Mouse (Mus musculus): ENCODE measurements at regions not wholly inside any gene's neighbourhood (a gene's known extent, or its start where the extent isn't known, plus 50 kb on each side); places are given as distances from the start of the nearest gene placed in this dataset.

DNA sequence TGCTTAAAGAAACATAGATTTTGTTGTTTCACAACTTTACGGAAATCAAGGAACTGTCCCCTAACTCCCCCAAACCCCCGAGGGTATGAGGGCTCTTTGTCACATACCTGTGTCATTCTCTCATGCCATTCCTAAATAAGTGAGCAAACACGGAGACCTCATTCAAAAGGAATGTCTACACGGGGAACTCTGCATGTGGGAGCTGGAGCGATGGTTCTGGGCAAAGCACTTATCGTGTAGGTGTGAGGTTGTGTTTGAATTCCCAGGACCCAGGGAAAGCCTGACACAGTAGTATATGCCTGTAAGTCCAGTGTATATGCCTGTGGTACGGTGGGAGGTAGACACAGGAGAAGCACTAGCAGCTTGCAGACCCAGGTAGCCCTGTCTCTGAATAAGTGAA lies 107.6 kb upstream of the Igfbp7 start:
- Histone ChIP-seq H3K27ac (ENCODE audit: low read length) (no peak overlapping the region), H3K9ac (replicated peaks; ENCODE audit: low read length) (no peak overlapping the region), H3K27me3 (ENCODE audit: insufficient read depth, low read length) (no peaks in the 10 kb centered on the region), H3K4me1 (ENCODE audit: insufficient read depth, low read length) (no peaks in the 10 kb centered on the region), H3K4me3 (ENCODE audit: low read length) (no peak overlapping the region), H3K9me3 (ENCODE audit: low read length) (no peaks in the 10 kb centered on the region), H3K4me2 (replicated peaks; ENCODE audit: low read depth, low read length) (no peak overlapping the region), H3K36me3 (ENCODE audit: insufficient read depth, low read length) (no peaks in the 10 kb centered on the region)
- 70% methylated on average over 7 of the region's 7 CpGs for WGBS
- ATAC-seq (ENCODE audit: low FRiP score, low TSS enrichment): no peak

DNA sequence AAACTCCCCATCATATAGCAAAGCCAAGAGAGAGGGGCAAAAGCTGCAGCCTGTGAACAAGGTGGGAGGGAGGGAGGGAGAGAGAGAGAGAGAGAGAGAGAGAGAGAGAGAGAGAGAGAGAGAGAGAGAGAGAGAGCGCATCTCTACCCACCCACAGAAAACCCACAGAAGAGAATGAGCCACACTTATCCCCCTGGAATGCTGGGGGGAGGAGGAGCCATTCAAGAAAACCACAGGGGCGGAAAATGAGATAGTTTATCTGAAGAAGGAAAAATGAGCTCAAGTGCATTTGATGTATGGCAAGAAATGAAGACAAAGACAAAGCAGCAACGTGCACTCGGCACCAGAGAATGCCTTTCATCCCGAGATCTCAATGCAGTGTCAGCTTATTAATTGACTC lies 94.8 kb upstream of the Igfbp7 start:
- no peaks in the 10 kb centered on the region for H3K9me3 ChIP-seq (ENCODE audit: low read length)
- no peak for ATAC-seq (ENCODE audit: low FRiP score, low TSS enrichment)

DNA sequence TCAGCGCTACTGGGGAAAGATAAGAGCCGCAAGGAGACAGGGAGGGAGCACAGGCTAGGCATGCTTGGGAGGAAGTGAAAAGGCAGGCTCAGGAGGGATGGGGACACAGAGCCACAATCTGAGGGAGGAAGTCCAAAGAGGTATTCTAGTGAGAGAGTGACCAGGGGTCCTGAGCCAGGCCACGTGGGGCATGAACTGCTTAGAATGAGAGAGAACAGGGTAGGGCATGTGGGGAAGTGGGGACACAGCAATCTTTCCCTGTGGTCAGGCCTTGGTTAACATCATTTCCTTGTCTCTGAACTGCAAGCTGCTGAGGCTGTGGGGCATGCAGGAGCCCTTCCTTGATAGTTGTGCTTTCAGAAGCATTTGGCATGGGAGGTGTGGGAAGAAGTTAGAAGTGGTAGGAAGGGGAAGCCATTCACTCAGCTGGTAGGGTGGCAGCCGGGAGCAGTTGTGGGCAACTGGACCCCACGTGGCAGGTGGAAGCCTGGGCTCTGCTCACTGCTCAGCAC lies 92.2 kb upstream of the Igfbp7 start:
- no peak for ATAC-seq (ENCODE audit: low FRiP score, low TSS enrichment)
- H3K4me3 ChIP-seq (ENCODE audit: low read length): no peak overlapping the region
- H3K9me3 ChIP-seq (ENCODE audit: low read length): no peaks in the 10 kb centered on the region
- H3K36me3 ChIP-seq (ENCODE audit: insufficient read depth, low read length): no peaks in the 10 kb centered on the region
- no peak overlapping the region for H3K9ac ChIP-seq (replicated peaks; ENCODE audit: low read length)
- H3K4me2 ChIP-seq (replicated peaks; ENCODE audit: low read depth, low read length): no peak overlapping the region
- no peak overlapping the region for H3K27ac ChIP-seq (ENCODE audit: low read length)
- H3K27me3 ChIP-seq (ENCODE audit: insufficient read depth, low read length): no peaks in the 10 kb centered on the region
- 79% methylated on average over 5 of the region's 5 CpGs for WGBS
- H3K4me1 ChIP-seq (ENCODE audit: insufficient read depth, low read length): no peaks in the 10 kb centered on the region; the same call in 1 of the 2 replicates

More for the DNA sequence above, 94.8 kb upstream of the Igfbp7 start:
- Histone ChIP-seq H3K27me3 (ENCODE audit: insufficient read depth, low read length) (no peaks in the 10 kb centered on the region), H3K27ac (ENCODE audit: low read length) (no peak overlapping the region), H3K36me3 (ENCODE audit: insufficient read depth, low read length) (no peaks in the 10 kb centered on the region), H3K9ac (replicated peaks; ENCODE audit: low read length) (no peak overlapping the region), H3K4me3 (ENCODE audit: low read length) (no peak overlapping the region), H3K4me2 (replicated peaks; ENCODE audit: low read depth, low read length) (no peak overlapping the region), H3K4me1 (ENCODE audit: insufficient read depth, low read length) (no peaks in the 10 kb centered on the region; the same call in 1 of the 2 replicates)
- WGBS: 36% methylated on average over 5 of the region's 5 CpGs

DNA sequence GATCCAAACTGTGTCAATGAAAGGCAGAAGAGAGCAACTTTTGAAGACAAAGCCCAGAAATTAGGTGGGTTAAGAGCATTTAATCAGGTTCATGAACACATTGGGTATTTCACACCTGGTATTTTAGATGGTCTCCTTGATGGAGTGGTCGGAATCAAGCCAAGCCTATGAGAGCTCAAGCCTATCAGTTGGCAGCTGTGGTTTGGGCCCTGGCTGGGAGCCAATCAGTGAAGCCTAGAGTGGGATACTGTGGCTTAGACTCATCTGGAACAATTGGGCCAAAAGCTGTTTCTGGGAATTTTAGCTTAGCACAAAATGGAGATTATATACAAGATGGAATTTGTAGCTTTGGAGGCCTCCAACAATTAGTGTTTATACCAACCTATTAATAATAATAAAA lies 86.8 kb upstream of the Igfbp7 start:
- Histone ChIP-seq H3K27me3 (ENCODE audit: insufficient read depth, low read length) (no peaks in the 10 kb centered on the region), H3K4me2 (replicated peaks; ENCODE audit: low read depth, low read length) (no peak overlapping the region), H3K4me3 (ENCODE audit: low read length) (no peak overlapping the region), H3K9ac (replicated peaks; ENCODE audit: low read length) (no peak overlapping the region), H3K9me3 (ENCODE audit: low read length) (no peaks in the 10 kb centered on the region), H3K27ac (ENCODE audit: low read length) (no peak overlapping the region), H3K36me3 (ENCODE audit: insufficient read depth, low read length) (no peaks in the 10 kb centered on the region), H3K4me1 (ENCODE audit: insufficient read depth, low read length) (no peaks in the 10 kb centered on the region)
- 82% methylated on average over 1 of the region's 1 CpGs for WGBS
- no peak for ATAC-seq (ENCODE audit: low FRiP score, low TSS enrichment)

DNA sequence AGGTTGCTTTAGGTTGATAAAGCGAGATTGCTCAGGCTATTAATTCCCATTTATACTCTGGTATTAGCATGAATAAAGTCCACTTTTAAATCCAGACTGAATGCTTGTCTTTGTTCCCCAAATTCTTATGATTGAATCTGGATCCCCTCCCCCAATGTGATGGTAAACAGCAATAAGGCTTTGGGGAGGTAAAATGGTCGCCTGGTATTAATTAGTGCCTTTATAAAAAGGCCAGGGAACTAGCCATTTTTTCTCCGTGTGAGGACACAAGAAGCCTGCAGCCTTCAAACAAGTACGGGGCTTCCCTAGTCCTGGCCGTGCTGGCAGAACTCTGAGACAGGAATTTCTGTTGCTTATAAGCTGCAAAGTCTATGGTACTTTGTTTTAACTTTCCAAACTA lies 81.1 kb upstream of the Igfbp7 start:
- H3K9me3 ChIP-seq (ENCODE audit: low read length): no peaks in the 10 kb centered on the region
- 79% methylated on average over 5 of the region's 5 CpGs for WGBS
- peaks cover 15% of the 10 kb centered on the region for H3K4me1 ChIP-seq (ENCODE audit: insufficient read depth, low read length)
- H3K4me2 ChIP-seq (replicated peaks; ENCODE audit: low read depth, low read length): no peak overlapping the region
- no peaks in the 10 kb centered on the region for H3K36me3 ChIP-seq (ENCODE audit: insufficient read depth, low read length)
- ATAC-seq (ENCODE audit: low FRiP score, low TSS enrichment): no peak
- no peak overlapping the region for H3K9ac ChIP-seq (replicated peaks; ENCODE audit: low read length)
- H3K27me3 ChIP-seq (ENCODE audit: insufficient read depth, low read length): no peaks in the 10 kb centered on the region
- H3K27ac ChIP-seq (ENCODE audit: low read length): no peak overlapping the region
- no peak overlapping the region for H3K4me3 ChIP-seq (ENCODE audit: low read length)

DNA sequence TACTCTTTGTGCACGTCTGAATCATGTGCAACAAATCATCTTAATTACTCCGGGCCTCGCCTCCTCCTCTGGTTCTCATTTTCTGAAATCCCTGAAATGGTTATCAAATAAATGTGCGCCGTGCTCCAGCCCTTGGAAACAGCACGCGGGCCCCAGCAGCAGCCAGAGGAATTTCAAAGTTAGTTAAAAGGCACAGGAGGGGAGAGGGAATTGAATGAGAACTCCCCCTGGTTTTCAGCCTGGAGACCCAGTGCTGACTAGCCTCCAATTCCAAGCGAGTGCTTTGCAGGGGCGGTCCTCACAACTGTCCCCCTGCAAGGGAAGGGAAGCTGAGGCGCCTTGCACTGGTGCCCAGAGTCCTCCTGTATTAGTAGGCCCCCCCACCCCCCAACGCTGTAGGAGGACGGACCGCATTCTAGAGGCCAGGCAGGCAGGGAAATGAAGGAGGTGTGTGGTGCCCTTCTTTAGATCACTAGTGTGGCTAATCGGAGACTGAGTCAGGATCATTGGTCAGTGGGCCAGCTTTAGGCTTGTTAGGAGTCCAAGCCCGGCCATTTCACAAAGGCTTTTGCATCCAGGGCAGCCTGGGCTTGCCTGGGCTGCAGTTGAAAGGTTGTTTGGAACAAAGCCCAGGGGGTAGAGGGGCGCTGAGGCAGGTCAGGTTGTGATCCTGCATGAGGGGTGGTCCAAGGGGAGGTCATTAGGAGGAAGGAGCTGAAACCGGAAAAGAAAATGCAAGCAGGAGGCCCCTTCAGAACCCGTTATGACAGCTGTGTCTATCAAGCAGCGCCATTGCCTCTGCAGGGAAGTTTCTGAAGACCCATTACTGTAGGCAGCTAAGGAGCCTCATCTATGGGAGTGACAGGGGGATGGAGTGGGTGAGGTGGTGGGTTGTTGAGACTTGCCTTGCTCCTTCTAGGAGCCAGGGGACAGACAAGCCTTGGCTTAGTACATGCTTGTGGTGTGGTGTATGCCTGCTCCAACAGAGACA lies 80.3 kb upstream of the Igfbp7 start:
- 14% methylated on average over 19 of the region's 19 CpGs for WGBS
- peak overlapping the region; percentile 47; the same call in 1 of the 2 replicates for H3K27ac ChIP-seq (ENCODE audit: low read length)
- peak overlapping the region; percentile 3; the same call in 1 of the 2 replicates for H3K9ac ChIP-seq (replicated peaks; ENCODE audit: low read length)

DNA sequence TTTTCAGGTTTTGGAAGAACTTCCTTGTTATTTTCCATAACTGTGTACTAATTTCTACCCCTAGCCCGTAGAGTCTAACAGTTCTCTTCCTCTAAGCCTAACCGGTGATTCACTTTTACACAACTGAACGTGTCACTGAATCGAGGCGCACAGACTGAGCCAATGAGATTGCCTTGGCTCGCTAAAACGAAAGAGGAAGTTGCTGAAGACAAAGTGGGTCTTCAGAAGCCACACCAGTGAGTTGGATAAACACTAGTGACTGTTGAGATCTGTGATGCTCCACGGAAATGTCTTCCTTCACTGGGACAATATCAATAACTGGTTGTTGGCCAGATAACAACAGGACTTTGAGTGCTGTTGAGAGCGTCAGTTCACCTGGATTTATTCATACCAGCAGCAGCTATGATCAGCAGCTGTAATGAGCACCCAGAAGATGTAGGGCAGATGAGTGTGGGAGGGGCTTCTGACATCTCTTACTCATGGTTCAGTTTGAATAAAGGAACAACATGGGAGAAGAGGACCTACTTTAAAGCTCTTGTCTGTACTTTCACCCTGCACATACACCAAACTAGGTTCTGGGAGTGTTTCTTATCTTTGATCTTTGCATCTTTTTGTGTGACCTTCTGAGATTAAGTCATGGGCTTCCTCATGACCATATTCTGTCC lies 75.3 kb upstream of the Igfbp7 start:
- no peaks in the 10 kb centered on the region for H3K9me3 ChIP-seq (ENCODE audit: low read length)
- H3K36me3 ChIP-seq (ENCODE audit: insufficient read depth, low read length): no peaks in the 10 kb centered on the region
- no peak overlapping the region for H3K9ac ChIP-seq (replicated peaks; ENCODE audit: low read length)
- ATAC-seq (ENCODE audit: low FRiP score, low TSS enrichment): no peak
- WGBS: 89% methylated on average over 9 of the region's 9 CpGs
- no peak overlapping the region for H3K4me3 ChIP-seq (ENCODE audit: low read length)
- no peak overlapping the region for H3K27ac ChIP-seq (ENCODE audit: low read length)
- H3K4me2 ChIP-seq (replicated peaks; ENCODE audit: low read depth, low read length): no peak overlapping the region
- peaks cover 10% of the 10 kb centered on the region for H3K4me1 ChIP-seq (ENCODE audit: insufficient read depth, low read length)
- no peaks in the 10 kb centered on the region for H3K27me3 ChIP-seq (ENCODE audit: insufficient read depth, low read length)

More for the DNA sequence above, 80.3 kb upstream of the Igfbp7 start:
- no peaks in the 10 kb centered on the region for H3K9me3 ChIP-seq (ENCODE audit: low read length)
- H3K27me3 ChIP-seq (ENCODE audit: insufficient read depth, low read length): no peaks in the 10 kb centered on the region
- no peaks in the 10 kb centered on the region for H3K36me3 ChIP-seq (ENCODE audit: insufficient read depth, low read length)
- peaks cover 15% of the 10 kb centered on the region for H3K4me1 ChIP-seq (ENCODE audit: insufficient read depth, low read length)
- H3K4me2 ChIP-seq (replicated peaks; ENCODE audit: low read depth, low read length): peak overlapping the region; percentile 43
- H3K4me3 ChIP-seq (ENCODE audit: low read length): peak overlapping the region; percentile 15
- ATAC-seq (ENCODE audit: low FRiP score, low TSS enrichment): peak; percentile 82

DNA sequence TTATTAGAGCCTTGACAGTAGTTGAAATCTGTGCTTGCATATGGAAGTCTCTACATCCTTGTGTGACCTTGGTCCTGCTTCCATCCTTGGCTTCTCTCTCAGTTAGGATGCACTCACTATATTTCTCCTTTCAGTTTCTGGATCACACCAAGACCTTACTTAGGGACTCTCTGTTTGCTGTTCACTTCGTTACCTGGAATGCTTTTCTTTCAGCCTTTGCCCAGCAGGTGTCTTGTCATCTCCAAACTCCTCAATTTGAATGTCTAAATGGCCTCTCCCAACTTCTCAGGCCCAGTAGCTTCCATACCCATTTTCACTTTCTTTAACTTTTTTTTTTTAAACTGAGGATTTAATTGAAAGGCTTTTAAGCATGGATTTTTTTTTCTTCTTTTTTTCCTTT lies 74.0 kb upstream of the Igfbp7 start:
- ATAC-seq (ENCODE audit: low FRiP score, low TSS enrichment): no peak
- Histone ChIP-seq H3K9ac (replicated peaks; ENCODE audit: low read length) (no peak overlapping the region), H3K27me3 (ENCODE audit: insufficient read depth, low read length) (no peaks in the 10 kb centered on the region), H3K4me2 (replicated peaks; ENCODE audit: low read depth, low read length) (no peak overlapping the region), H3K4me3 (ENCODE audit: low read length) (no peak overlapping the region), H3K4me1 (ENCODE audit: insufficient read depth, low read length) (no peaks in the 10 kb centered on the region), H3K36me3 (ENCODE audit: insufficient read depth, low read length) (no peaks in the 10 kb centered on the region), H3K9me3 (ENCODE audit: low read length) (no peaks in the 10 kb centered on the region), H3K27ac (ENCODE audit: low read length) (no peak overlapping the region)
- 49% methylated on average over 1 of the region's 1 CpGs for WGBS

DNA sequence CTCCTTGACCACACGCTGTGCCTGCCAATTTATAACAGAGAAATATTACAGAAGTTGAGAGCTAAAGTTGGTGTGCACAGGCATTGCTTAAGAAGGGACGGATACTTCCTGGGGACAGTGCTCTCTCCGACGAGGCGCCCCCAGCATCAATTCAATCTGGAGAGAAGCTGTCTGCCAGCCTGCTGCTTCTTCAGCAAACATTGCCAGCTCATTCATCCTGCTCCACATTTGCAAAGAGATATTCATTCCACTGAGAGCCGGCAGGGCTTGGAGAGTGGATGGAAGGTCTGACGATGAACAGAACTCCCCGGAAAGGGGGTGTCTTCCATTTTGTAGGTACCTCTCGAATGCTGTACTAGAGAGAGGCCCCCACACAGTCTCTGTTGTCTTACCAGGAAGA lies 70.0 kb upstream of the Igfbp7 start:
- no peak overlapping the region for H3K9ac ChIP-seq (replicated peaks; ENCODE audit: low read length)
- no peak overlapping the region for H3K4me3 ChIP-seq (ENCODE audit: low read length)
- no peak overlapping the region for H3K27ac ChIP-seq (ENCODE audit: low read length)
- no peaks in the 10 kb centered on the region for H3K27me3 ChIP-seq (ENCODE audit: insufficient read depth, low read length)
- H3K9me3 ChIP-seq (ENCODE audit: low read length): no peaks in the 10 kb centered on the region
- H3K4me2 ChIP-seq (replicated peaks; ENCODE audit: low read depth, low read length): no peak overlapping the region
- H3K36me3 ChIP-seq (ENCODE audit: insufficient read depth, low read length): no peaks in the 10 kb centered on the region
- no peak for ATAC-seq (ENCODE audit: low FRiP score, low TSS enrichment)
- 90% methylated on average over 9 of the region's 9 CpGs for WGBS
- no peaks in the 10 kb centered on the region for H3K4me1 ChIP-seq (ENCODE audit: insufficient read depth, low read length)

All from kidney, embryonic 16.5 days (tissue).